In genomic region chr5:124440094-124440701, GRCm38 (mm10) we compare ENCODE assay signal across 8 mouse cellular contexts. TPM values are rescaled to one million over a fixed set of nuclear protein-coding genes. Genes with fewer than 3 reads are reported as not detected.
DNase-seq lines count a peak whose midpoint lies in the region; TF ChIP-seq lines count a peak whose summit lies in the region.

No protein-coding gene starts in this region.

- H3K27ac ChIP-seq in bone marrow, adult 2 months (ENCODE audit: control insufficient read depth, insufficient read depth, low read depth, low read length, poor library complexity): peak overlapping the region; percentile 93

- no peaks in the 10 kb centered on the region for H3K27me3 ChIP-seq in megakaryocyte, embryonic 14.5 days (replicated peaks)

- peak; percentile 52 for TF ChIP-seq CTCF in bone marrow, adult 2 months (IDR thresholded peaks at IDR 0.05; ENCODE audit: control insufficient read depth, insufficient read depth, low read length)

- peaks cover 10% of the 10 kb centered on the region for H3K4me1 ChIP-seq in bone marrow, adult 2 months (ENCODE audit: control insufficient read depth, insufficient read depth, low read length)
- H3K4me1 ChIP-seq in megakaryocyte, embryonic 14.5 days: peaks cover 57% of the 10 kb centered on the region

- intact Hi-C loops in left cerebral cortex, postnatal 4 days (cut with DNase I): no loop called here

- DNase-seq in left cerebral cortex, postnatal 4 days: peak; percentile 72
- no peak for DNase-seq in left cerebral cortex, adult 9 months (ENCODE audit: low spot score in 2 of 2)
- DNase-seq in forelimb bud, embryonic 11.5 days (ENCODE audit: low read depth, low spot score): peak; percentile 61
- DNase-seq in kidney, postnatal 10 days: peak; percentile 74
- peak; percentile 65 to 83 for DNase-seq in spleen, postnatal 4 days (ENCODE audit: low spot score in 2 of 2)
- DNase-seq in frontal cortex, postnatal 25 days (ENCODE audit: low spot score in 2 of 2): no peak

- WGBS in bone marrow, adult 2 months: under 1% methylated on average over 30 of the region's 30 CpGs

- peak overlapping the region; percentile 99 for H3K4me3 ChIP-seq in bone marrow, adult 2 months (replicated peaks; ENCODE audit: control insufficient read depth, low read depth, low read length)
- H3K4me3 ChIP-seq in megakaryocyte, embryonic 14.5 days (replicated peaks): peak overlapping the region; percentile 98

- no peaks in the 10 kb centered on the region for H3K9me3 ChIP-seq in megakaryocyte, embryonic 14.5 days

- no peaks in the 10 kb centered on the region for H3K36me3 ChIP-seq in megakaryocyte, embryonic 14.5 days (replicated peaks; ENCODE audit: low read length)

- TF ChIP-seq POLR2A in bone marrow, adult 2 months (IDR thresholded peaks at IDR 0.05; ENCODE audit: borderline replicate concordance, control insufficient read depth, low read depth, low read length): no peak

RNA-seq across cellular contexts. Expression of gene Kmt5a, which starts 0.5 kb away (rescaled TPM):
- 10 to 100 TPM; 45.2 to 55.7 TPM for total RNA-seq in left cerebral cortex, postnatal 4 days (2021)
- 100.0 and 137 TPM in 2 replicates for polyA plus RNA-seq in bone marrow, adult 2 months (2011; ENCODE audit: insufficient read depth, insufficient read length, low replicate concordance, missing spikeins)
- polyA plus RNA-seq in megakaryocyte, embryonic 14.5 days (2012; ENCODE audit: insufficient read depth, low replicate concordance): 134 and 294 TPM in 2 replicates

RNA-seq across cellular contexts. Expression of gene Sbno1, which starts 14.4 kb away (rescaled TPM):
- 100 to 1,000 TPM; 126 to 131 TPM for total RNA-seq in left cerebral cortex, postnatal 4 days (2021)
- 26.5 and 50.4 TPM in 2 replicates for polyA plus RNA-seq in bone marrow, adult 2 months (2011; ENCODE audit: insufficient read depth, insufficient read length, low replicate concordance, missing spikeins)
- 4.3 and 5.8 TPM in 2 replicates for polyA plus RNA-seq in megakaryocyte, embryonic 14.5 days (2012; ENCODE audit: insufficient read depth, low replicate concordance)

RNA-seq across cellular contexts. Expression of gene Rilpl2, which starts 38.0 kb away (rescaled TPM):
- 10 to 100 TPM; 19.0 to 20.5 TPM for total RNA-seq in left cerebral cortex, postnatal 4 days (2021)
- polyA plus RNA-seq in bone marrow, adult 2 months (2011; ENCODE audit: insufficient read depth, insufficient read length, low replicate concordance, missing spikeins): 13.5 and 18.3 TPM in 2 replicates
- polyA plus RNA-seq in megakaryocyte, embryonic 14.5 days (2012; ENCODE audit: insufficient read depth, low replicate concordance): 26.5 and 65.3 TPM in 2 replicates

RNA-seq across cellular contexts. Expression of gene Snrnp35, which starts 42.7 kb away (rescaled TPM):
- 10 to 100 TPM; 26.4 to 33.6 TPM for total RNA-seq in left cerebral cortex, postnatal 4 days (2021)
- 12.7 and 24.2 TPM in 2 replicates for polyA plus RNA-seq in bone marrow, adult 2 months (2011; ENCODE audit: insufficient read depth, insufficient read length, low replicate concordance, missing spikeins)
- 8.7 and 27.1 TPM in 2 replicates for polyA plus RNA-seq in megakaryocyte, embryonic 14.5 days (2012; ENCODE audit: insufficient read depth, low replicate concordance)

Comparison
In these comparisons a context has a peak if more than half of its experiments do, and no peak if none do; other contexts are left out.
1. DNase-seq: peak in left cerebral cortex, postnatal 4 days (single experiment), forelimb bud, embryonic 11.5 days (single experiment), kidney, postnatal 10 days (single experiment) and spleen, postnatal 4 days (2 of 2); none in left cerebral cortex, adult 9 months (0 of 2) and frontal cortex, postnatal 25 days (0 of 2).